Mouse (Mus musculus): ENCODE measurements at regions not wholly inside any gene's neighbourhood (a gene's known extent, or its start where the extent isn't known, plus 50 kb on each side); places are given as distances from the start of the nearest gene placed in this dataset.
"Not testable (repeated sequence)": the region's sequence is repeated elsewhere in the genome, so short reads cannot be mapped to it uniquely, and the experiment has no call there.

- DNase-seq (ENCODE audit: low spot score in 2 of 2), result not testable (repeated sequence)
Observed at GRCm38 (mm10) chr9:3116311-3116710, 79.6 kb downstream of the Gm10715 start.

GRCm38 (mm10) chr9:3161181-3161580, 124.5 kb downstream of the Gm10715 start:
- no peak for DNase-seq (ENCODE audit: low spot score in 2 of 2)

GRCm38 (mm10) chr9:3184343-3184742, 147.7 kb downstream of the Gm10715 start:
- DNase-seq (ENCODE audit: low spot score in 2 of 2), result no peak

- no peak for DNase-seq (ENCODE audit: low spot score in 2 of 2)
Observed at GRCm38 (mm10) chr9:3199151-3200018, 135.6 kb upstream of the Alkbh8 start.

GRCm38 (mm10) chr9:3200019-3200347, 135.0 kb upstream of the Alkbh8 start:
- DNase-seq (ENCODE audit: low spot score in 2 of 2), result not testable (repeated sequence)

- not testable (repeated sequence) for DNase-seq (ENCODE audit: low spot score in 2 of 2)
Observed at GRCm38 (mm10) chr9:3208120-3208519, 126.8 kb upstream of the Alkbh8 start.

GRCm38 (mm10) chr9:3258396-3259300, 76.3 kb upstream of the Alkbh8 start:
- DNase-seq (ENCODE audit: low spot score in 2 of 2), result peak in 1 of 2 experiments; percentile 11

- no peak for DNase-seq (ENCODE audit: low spot score in 2 of 2)
Observed at GRCm38 (mm10) chr9:3260181-3260580, 74.8 kb upstream of the Alkbh8 start.

GRCm38 (mm10) chr9:3260860-3261259, 74.1 kb upstream of the Alkbh8 start:
- no peak for DNase-seq (ENCODE audit: low spot score in 2 of 2)

- no peak for DNase-seq (ENCODE audit: low spot score in 2 of 2)
Observed at GRCm38 (mm10) chr9:3264467-3264866, 70.5 kb upstream of the Alkbh8 start.

- not testable (repeated sequence) for DNase-seq (ENCODE audit: low spot score in 2 of 2)
Observed at GRCm38 (mm10) chr9:3280496-3280895, 54.4 kb upstream of the Alkbh8 start.

GRCm38 (mm10) chr9:3281906-3282305, 53.0 kb upstream of the Alkbh8 start:
- not testable (repeated sequence) for DNase-seq (ENCODE audit: low spot score in 2 of 2)

GRCm38 (mm10) chr9:3283381-3283780, 51.6 kb upstream of the Alkbh8 start:
- not testable (repeated sequence) for DNase-seq (ENCODE audit: low spot score in 2 of 2)
